Mouse (Mus musculus) R1 (cell line): ENCODE results near the gene Kidins220.

Source experiments
- DNase-seq: peaks from one replicate; pipeline ENCODE4 v3.0.0-alpha.2; 2018; ENCODE audit warnings: low read depth, low spot score

Kidins220 gene

GRCm38 (mm10) chr12:25026308-25026707 lies 51.6 kb downstream of the Kidins220 start:
- no peak for DNase-seq

DNA sequence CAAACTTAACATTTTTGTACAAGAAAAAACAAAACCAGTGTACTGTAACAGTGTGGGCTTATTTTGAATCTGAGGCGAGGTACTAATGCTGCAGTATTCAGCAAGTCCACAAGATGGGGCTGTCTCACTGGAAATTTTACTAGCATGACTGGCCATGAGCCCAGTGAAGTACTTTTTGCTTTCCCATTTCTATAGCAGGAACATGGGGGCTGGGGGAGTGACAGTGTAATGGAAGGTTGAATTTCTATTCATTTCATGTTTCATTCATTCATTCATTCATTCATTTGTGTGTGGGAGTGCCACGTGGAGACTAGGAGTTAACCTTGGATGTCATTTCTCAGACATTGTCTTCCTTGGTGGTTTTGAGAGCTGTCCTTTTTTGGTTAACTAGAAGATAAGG lies 52.7 kb downstream of the Kidins220 start:
- peak; percentile 49 for DNase-seq

- no peak for DNase-seq
These were observed 59.1 kb downstream of the Kidins220 start for GRCm38 (mm10) chr12:25033662-25034337.

DNA sequence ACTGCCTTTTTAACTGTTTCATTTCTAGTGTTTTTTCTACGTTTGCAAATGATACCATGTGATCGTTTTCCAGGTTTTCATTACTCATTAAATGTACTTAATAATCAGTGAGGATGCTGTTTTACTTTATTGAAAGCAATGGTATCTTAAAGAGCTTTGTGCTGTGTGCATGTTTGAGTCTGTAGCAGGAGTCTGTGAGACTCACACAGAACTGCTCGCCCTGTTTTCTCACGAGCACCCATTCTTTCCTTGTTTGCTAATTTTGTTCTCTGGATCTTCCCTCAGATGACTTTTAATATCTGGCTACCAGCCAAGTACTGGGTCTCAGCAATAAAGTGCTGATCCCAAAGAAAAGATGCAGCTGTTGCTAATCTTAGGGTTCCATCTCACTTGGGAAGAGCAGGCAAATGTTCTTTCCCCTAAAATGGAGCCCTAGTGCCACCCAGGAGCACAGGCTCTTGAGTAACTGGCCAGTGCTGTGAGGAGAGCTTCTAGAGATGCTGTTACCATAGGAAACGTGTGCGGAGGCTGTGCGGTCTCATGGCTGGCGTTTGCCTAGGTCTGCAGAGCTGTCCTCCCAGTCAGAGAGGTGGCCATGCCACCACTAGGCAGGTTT lies 59.7 kb downstream of the Kidins220 start:
- no peak for DNase-seq

DNA sequence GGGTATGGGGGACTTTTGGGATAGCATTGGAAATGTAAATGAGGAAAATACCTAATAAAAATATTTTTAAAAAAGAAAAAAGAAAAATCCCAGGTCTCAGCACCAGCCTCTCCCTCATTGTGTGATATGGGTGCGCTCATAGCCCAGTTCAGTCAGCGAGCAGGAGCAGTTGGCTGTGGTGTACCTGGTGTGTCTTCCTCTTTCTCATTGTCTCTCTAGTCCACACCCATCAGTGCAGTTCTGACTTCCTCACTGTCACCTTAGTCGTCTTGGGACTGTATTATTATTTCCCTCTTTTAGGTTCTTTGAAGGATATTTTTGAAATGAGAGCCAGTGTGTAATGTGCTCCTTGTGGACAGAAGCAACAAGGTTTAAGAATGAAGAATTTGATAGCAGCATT lies 61.3 kb downstream of the Kidins220 start:
- DNase-seq: no peak

- DNase-seq: no peak
These were observed 62.5 kb downstream of the Kidins220 start for GRCm38 (mm10) chr12:25037222-25037621.

- no peak for DNase-seq
These were observed 63.2 kb downstream of the Kidins220 start for GRCm38 (mm10) chr12:25037681-25038472.

DNA sequence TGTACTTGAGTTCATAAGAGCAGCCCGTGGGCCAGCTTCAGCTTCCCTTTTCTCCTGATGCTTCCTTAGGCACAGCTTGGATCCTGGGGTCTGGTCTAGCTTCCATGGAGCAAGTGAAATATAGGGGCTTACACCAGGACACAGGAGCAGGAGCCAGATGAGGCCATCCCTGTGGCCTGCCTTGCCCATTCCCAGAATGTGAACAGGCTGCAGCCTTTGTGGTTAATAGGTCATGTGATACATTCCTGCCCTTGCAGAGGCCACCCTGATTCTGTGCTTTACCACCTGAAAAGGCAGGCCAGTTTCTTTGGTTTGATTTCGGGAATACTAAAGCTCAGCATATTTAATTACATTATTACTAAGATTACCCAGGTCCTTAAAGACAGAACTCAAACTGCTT lies 69.3 kb downstream of the Kidins220 start:
- DNase-seq: no peak

- DNase-seq: no peak
These were observed 69.9 kb downstream of the Kidins220 start for GRCm38 (mm10) chr12:25044579-25044978.

DNA sequence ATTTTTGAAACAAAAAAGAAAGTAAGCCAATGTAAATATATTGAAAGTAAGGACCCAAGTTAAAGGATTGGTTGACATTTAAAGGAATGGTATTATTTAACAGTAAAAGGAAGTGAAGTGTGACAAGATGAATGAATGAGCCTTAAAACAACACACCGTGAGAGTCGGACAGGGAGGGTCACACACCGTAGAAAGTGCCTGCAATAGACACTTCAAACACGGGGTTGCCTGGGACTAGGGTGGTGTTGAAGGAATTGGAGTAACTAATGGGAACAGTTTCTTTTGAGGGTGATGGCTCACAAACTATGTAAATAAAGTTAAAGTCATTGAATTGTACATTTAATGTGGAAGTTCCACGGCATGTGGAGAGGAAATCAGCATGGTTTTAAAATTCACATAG lies 74.5 kb downstream of the Kidins220 start:
- no peak for DNase-seq

DNA sequence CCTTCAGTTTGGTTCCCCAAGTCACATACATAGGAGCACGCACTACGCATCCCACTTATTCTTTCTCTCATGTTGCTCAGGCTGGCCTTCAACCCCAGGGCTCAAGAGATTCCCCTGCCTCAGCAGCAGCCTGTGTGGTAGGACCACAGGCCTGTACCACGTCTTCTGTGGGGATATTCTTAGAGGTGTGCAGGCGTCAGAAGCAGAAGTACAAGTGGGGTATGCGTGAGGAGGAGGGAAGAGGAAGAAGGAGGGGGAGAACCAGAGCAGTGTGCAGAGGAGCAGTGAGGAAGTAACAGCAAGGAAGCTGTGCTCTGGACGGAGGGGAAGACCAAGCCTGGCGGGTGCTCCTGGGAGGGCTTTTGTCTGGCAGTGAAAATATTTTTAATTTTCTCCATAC lies 79.8 kb downstream of the Kidins220 start:
- no peak for DNase-seq

DNA sequence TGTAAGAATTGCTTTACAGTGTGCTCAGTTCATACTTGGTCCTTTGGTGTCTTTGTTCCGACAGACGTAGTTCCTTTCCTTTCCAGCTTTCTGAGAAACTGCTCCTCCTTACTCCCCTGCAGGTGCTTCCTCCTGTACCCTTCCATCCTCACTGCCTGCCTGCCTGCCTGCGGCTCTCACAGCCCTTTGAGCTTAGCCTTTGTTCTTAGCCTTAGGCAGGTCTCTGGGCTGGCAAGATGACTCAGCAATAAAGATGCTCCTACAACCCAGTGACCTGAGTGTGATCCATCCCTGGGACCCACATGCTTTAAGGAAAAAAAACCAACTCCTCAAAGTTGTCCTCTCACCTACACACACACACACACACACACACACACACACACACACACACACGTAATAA lies 80.2 kb downstream of the Kidins220 start:
- DNase-seq: peak; percentile 75

- peak; percentile 34 for DNase-seq
These were observed 84.9 kb downstream of the Kidins220 start for GRCm38 (mm10) chr12:25059487-25060200.

DNA sequence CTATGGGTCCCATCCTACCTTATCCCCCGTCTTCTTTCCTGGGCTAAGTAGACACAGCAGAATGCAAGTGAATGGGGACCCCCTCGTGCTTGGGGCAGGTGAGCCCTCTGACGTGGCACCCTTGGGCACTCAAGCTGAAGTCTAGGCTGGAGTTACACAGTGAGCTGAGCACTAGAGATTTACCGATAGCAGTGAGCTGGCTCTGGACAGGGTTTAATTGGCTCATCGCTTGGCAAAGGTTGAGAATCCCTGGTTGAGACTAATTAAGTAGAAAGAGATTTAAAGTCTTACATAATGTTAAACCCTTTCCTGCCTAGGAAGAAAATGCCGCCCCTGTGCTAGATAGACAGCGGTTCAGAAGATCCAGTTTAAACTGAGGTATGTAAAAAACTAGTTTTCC lies 86.2 kb downstream of the Kidins220 start:
- DNase-seq: no peak

DNA sequence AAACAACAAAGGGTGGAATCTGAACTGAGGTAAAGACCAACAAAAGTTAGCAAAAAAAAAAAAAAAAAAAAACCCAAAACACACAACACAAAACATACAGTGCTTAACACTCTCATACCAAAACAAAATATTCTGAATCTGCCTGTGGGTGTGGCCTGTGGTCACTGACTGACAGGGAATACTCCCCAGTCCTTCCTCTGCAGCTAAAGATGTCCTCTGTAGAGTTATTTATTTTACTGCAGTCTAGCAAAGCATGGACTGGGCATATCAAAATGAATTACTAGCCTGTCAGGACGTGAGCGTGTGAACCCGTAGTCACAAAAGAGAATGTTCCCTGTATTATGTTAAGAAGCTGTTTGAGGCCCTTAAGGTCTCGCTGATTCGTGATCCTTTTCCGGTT lies 87.5 kb downstream of the Kidins220 start:
- DNase-seq: no peak

GRCm38 (mm10) chr12:25073374-25073773 lies 98.6 kb downstream of the Kidins220 start:
- DNase-seq: no peak

- no peak for DNase-seq
These were observed 99.6 kb downstream of the Kidins220 start for GRCm38 (mm10) chr12:25074344-25074743.

- peak; percentile 75 for DNase-seq
These were observed 108.8 kb downstream of the Kidins220 start for GRCm38 (mm10) chr12:25083260-25084178.

DNA sequence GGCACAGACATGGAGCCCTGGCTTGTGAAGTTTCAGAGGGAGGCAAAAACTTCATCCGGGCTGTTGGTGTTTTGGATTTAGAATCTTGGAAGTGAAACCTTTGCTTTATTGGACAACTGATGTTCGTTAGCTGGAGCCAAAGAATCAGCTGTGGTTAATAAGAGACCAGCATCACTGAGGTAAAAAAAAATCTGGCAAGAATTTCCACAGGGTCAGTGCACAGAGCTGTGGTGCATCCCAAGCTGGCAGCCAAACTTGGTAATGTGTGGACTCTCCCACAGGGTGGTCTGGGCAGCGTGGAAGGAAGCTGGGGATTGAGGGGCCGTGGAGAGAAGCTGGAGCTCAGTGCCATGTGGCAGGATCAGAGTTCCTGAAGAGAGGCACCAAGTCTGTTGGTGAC lies 112.2 kb downstream of the Kidins220 start:
- DNase-seq: no peak

DNA sequence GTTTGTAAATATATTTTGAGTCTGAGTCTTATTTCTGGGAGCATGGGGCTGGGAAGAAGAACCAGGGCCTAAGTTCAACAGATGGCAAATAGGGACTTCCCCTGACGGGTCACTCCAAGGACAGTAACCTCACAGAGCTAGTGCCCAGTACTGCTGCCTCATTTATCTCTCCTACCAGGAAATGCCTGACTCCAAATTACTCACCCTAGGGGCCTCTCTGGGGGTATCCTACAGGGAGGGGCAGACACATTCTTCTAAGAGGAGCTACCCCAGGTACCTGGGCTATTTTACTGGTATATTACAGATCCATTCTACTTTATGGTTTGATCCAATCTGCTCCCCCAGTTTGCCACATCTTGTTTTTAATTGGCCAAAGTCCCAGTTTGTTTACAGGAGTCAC lies 114.7 kb downstream of the Kidins220 start:
- DNase-seq: no peak
